Mouse (Mus musculus): Measurements from ENCODE around the gene Trem3.

GRCm38 (mm10) chr17:48300861-48301260, 53.3 kb downstream of the Trem3 start:
- TF ChIP-seq GATA1 (IDR thresholded peaks at IDR 0.05; ENCODE audit: borderline replicate concordance, low read length) (no peak), FLI1 (IDR thresholded peaks at IDR 0.05; ENCODE audit: low read length) (peak; percentile 93)
